Mouse (Mus musculus): ENCODE measurements around the gene Pltp. TPM values are rescaled to one million over a fixed set of nuclear protein-coding genes. Genes with fewer than 3 reads are reported as not detected.
A peak's percentile ranks its signal among the peaks of the same experiment; 100 is the strongest.
"Not testable (repeated sequence)": the region's sequence is repeated elsewhere in the genome, so short reads cannot be mapped to it uniquely, and the experiment has no call there.

Gene Pltp
- polyA plus RNA-seq, 1 experiment, result 82.5 TPM

DNA sequence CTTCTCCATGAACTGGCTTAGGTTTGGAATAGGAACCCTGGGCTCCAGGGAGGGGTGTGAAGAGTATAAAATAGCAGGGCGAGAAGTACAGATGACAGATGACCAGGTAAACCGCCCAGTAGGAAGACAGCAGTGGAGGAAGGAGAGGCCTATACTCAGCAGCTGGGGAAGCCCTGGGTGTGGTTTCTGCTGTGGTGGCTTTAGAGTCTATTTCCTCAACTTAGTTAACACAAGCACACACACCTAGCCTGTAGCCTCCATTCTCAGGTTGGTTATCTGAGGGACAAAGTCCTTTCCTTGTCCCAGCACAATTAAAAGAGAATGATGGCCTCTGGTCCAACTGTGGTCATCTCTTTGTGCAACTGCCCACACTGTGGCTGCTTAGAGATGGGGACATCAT, 32.4 kb upstream of the Pltp start:
- Histone ChIP-seq H3K27ac (replicated peaks; ENCODE audit: low read depth, low read length) (no peak overlapping the region), H3K4me1 (ENCODE audit: control insufficient read depth, insufficient read depth, insufficient read length, low read length) (no peaks in the 10 kb centered on the region), H3K4me3 (ENCODE audit: insufficient read depth, low read depth, low read length) (no peak overlapping the region)

DNA sequence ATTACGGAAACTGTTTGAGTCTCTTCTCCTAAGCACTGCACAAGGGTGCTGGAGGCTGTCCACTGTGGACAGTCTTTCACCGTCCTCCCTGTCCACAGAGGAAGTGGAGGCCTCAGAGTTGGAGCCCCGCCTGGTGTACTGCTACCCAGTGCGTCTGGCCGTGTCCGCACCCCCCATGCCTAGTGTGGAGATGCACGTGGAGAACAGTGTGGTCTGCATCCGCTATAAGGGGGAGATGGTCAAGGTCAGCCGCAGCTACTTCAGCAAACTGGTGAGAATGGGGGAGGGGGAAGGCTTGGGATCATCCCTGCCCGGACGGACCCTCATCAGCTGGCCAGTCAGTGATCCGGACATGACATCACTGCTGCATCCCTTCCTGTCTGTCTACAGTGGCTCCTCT, 31.5 kb upstream of the Pltp start:
- H3K27ac ChIP-seq (replicated peaks; ENCODE audit: low read depth, low read length), result no peak overlapping the region
- H3K4me3 ChIP-seq (ENCODE audit: insufficient read depth, low read depth, low read length), result no peak overlapping the region
- no peaks in the 10 kb centered on the region for H3K4me1 ChIP-seq (ENCODE audit: control insufficient read depth, insufficient read depth, insufficient read length, low read length)

DNA sequence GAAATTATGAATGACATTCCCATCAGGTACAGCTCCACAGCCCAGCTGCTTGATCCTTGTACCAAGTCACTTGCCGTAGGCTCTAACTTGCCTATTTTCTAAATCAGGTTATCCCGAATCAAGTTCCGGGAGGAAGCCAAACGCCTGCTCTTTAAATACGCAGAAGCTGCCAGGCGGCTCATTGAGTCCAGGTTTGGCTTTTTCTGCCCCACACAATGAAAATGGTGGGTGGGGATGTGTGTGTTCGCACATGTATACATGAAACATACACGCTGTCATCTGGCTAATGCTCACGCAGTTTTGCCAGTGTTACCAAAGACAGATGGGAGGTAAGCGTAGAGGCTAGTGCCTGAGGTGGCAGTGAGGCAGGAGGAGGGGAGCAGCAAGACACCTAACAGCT, 29.1 kb upstream of the Pltp start:
- Histone ChIP-seq H3K4me1 (ENCODE audit: control insufficient read depth, insufficient read depth, insufficient read length, low read length) (no peaks in the 10 kb centered on the region), H3K4me3 (ENCODE audit: insufficient read depth, low read depth, low read length) (no peak overlapping the region)

DNA sequence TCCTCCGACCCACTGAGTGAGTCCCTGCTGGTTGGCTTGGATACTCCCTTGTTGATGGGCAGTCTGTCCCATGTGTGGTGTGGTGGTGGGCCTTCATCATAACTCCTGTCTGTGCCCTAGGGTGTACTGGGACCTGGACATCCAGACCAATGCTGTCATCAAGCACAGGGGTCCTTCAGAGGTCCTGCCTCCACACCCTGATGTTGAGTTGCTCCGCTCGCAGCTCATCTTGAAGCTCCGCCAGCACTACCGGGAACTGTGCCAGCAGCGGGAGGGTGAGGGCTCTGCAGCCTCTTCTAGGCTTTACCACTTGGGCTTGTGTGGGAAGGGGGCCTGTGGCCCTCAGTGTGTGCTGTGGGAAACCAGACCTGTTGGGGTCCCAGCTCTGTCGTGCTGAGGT, 28.3 kb upstream of the Pltp start:
- H3K4me3 ChIP-seq (ENCODE audit: insufficient read depth, low read depth, low read length), result no peak overlapping the region
- no peak overlapping the region for H3K27ac ChIP-seq (replicated peaks; ENCODE audit: low read depth, low read length)
- no peaks in the 10 kb centered on the region for H3K4me1 ChIP-seq (ENCODE audit: control insufficient read depth, insufficient read depth, insufficient read length, low read length)

More for the DNA sequence above, 29.1 kb upstream of the Pltp start:
- H3K27ac ChIP-seq (replicated peaks; ENCODE audit: low read depth, low read length), result no peak overlapping the region

DNA sequence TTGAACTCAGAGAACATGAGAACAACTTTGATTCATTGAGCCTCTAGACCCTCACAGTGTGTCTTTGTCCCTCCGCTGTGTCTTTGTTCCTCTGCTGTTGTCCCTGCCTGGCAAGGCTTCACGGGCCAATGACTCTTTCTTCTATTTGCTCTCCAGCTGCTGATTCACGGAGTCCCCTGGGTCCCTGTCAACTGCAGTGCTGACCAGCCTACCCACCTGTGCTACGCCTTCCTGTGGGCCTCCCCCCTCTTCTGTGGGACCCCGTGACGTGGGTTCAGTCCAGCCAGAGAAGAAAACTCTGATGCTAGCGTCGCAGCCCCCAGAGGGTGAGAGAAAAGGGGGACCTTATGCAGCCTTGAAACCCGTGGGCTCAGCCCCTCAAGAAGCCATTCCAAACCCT, 25.1 kb upstream of the Pltp start:
- Histone ChIP-seq H3K27ac (replicated peaks; ENCODE audit: low read depth, low read length) (no peak overlapping the region), H3K4me3 (ENCODE audit: insufficient read depth, low read depth, low read length) (no peak overlapping the region), H3K4me1 (ENCODE audit: control insufficient read depth, insufficient read depth, insufficient read length, low read length) (0 out of 2 replicates have a peak, but pooled peaks cover 4% of the 10 kb centered on the region)

DNA sequence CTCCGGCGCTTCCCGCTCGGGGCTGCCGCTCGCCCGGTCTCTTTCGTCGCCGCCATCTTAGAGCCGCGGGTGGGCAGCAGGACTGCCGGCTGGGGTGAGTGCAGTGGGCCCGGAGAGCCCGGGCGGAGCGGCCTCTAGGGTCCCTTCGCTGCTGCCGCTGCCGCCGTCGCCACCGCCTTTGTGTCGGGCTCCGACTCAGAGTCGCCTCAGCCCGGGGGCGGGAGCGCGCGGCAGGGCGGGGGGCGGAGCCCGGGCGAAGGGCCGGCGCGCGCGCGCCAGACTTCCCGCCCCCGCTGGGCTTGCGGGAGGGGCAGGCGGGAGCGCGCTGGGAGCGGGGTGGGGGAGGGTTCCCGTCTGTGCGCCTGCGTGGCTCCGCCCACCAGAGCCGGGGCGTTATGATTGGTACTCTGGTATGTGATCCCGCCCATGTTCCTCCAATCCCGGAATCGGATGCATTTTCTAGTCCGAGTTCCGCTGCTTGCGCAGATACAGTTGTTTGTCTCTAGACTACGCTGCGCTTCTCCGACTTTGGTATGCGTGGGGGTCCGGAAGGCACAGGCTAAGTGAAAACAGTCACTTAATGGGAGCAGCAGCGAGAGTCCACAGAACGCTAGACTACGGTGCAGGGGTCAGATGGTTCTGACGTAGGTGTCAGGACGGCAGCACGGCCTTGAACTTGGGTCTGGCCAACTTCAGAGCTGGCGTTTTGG, 22.2 kb upstream of the Pltp start:
- peak overlapping the region; percentile 91 for H3K4me3 ChIP-seq (ENCODE audit: insufficient read depth, low read depth, low read length)
- peaks cover 6% of the 10 kb centered on the region; the same call in 1 of the 2 replicates for H3K4me1 ChIP-seq (ENCODE audit: control insufficient read depth, insufficient read depth, insufficient read length, low read length)
- peak overlapping the region; percentile 98 for H3K27ac ChIP-seq (replicated peaks; ENCODE audit: low read depth, low read length)

DNA sequence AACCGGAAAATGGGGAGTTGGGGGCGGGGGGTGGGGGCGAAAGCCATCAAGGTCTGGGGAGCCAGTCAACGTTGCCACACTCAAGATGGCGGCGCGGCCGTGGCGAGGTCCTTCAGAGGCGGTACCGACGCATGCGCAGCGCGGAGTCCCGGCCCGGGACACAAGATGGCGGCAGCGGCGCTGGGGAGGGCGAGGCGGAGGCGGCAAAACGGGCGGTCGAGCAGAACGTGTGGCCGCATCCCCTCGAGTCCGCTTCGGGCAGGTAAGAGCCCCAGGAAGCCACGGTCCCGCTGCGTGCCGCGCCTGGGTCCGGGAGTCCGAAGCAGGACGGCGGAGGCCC, 21.7 kb upstream of the Pltp start, which contains the start of gene Pcif1:
Pcif1 (plus strand) TSS at position 77 of the 340 bp plus-strand sequence.
- H3K4me1 ChIP-seq (ENCODE audit: control insufficient read depth, insufficient read depth, insufficient read length, low read length), result peaks cover 8% of the 10 kb centered on the region; the same call in 1 of the 2 replicates
- H3K4me3 ChIP-seq (ENCODE audit: insufficient read depth, low read depth, low read length), result peak within 1 kb of the TSS; percentile 91
- peak within 1 kb of the TSS; percentile 98 for H3K27ac ChIP-seq (replicated peaks; ENCODE audit: low read depth, low read length)

DNA sequence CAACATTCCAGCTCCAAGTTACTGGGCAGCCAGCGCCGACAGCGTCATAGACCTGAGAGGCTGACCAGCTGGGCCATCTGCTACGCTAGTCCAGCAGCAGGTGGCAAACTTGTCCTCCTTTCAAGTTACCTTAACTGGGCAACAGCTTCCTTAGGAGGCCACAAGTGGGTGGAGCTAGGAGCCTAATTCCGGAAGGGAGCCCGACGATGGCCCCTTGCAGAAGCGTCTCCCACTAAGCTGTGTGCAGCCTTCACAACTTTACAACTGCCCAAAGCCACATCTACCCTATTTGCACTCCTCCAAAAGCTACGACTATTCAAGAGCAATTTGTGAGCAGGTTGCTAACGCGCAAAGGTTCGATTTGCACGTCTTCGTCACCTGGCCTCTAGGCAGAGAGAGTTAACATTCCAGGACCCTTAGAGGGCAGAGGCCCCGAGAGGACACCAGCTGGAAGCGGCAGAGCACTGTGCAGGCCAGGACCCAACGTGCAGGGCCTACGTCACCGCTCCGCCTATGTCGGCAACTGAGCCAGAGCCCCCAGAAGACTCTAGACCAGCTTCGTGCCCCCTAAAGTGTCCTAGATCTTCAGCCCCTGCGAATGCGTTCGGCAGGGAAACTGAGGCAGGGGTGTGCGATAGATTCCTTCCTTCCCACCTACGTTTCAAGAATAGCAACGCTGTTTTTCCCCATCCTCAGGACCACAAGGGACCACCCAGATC, 21.2 kb upstream of the Pltp start:
- H3K4me3 ChIP-seq (ENCODE audit: insufficient read depth, low read depth, low read length), result peak overlapping the region; percentile 91
- peaks cover 8% of the 10 kb centered on the region; the same call in 1 of the 2 replicates for H3K4me1 ChIP-seq (ENCODE audit: control insufficient read depth, insufficient read depth, insufficient read length, low read length)
- peak overlapping the region; percentile 83 for H3K27ac ChIP-seq (replicated peaks; ENCODE audit: low read depth, low read length)

DNA sequence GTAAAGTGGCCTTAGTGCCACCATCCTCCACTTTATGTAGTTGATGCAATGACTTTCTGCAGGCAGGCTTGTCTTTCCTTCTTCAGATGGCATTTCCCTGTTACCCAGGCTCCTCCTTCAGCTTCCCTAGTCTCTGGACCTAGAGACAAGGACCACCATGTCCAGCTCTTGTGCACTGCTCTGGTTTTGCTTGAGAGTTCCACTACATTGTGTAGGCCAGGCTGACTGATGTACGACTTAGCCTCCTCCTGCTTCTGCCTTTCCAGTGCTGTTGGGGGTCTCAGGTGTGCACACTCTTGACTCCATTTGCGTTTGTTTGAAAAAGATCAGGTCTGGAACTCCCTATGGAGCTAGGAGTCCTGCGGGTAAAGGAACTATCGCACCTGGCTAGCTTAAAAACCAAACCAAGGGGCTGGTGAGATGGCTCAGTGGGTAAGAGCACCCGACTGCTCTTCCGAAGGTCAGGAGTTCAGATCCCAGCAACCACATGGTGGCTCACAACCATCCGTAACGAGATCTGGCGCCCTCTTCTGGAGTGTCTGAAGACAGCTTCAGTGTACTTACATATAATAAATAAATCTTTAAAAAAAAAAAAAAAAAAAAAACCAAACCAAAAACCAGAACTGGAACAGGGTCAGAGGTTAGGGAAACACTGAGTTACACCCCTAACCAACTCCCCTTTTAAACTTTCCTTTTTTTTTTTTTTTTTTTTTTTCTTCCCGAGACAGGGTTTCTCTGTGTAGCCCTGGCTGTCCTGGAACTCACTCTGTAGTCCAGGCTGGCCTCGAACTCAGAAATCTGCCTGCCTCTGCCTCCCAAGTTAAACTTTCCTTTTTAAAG, 20.1 kb upstream of the Pltp start:
- Histone ChIP-seq H3K4me3 (ENCODE audit: insufficient read depth, low read depth, low read length) (peak overlapping the region; percentile 91; the same call in 1 of the 2 replicates), H3K27ac (replicated peaks; ENCODE audit: low read depth, low read length) (peak overlapping the region; percentile 83), H3K4me1 (ENCODE audit: control insufficient read depth, insufficient read depth, insufficient read length, low read length) (peaks cover 10% of the 10 kb centered on the region; the same call in 1 of the 2 replicates)

DNA sequence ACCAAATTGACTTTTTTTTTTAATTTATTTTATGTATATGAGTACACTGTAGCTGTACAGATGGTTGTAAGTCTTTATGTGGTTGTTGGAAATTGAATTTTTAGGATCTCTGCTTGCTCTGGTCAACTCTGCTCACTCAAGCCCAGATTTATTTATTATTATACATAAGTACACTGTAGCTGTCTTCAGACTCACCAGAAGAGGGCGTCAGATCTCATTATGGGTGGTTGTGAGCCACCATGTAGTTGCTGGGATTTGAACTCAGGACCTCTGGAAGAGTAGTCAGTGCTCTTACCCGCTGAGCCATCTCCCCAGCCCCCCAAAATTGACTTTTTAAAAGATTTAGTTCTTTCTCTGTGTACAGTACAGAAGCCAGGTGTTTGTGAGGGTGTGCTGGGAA, 18.1 kb upstream of the Pltp start:
- not testable (repeated sequence) for H3K4me3 ChIP-seq (ENCODE audit: insufficient read depth, low read depth, low read length); H3K27ac ChIP-seq (replicated peaks; ENCODE audit: low read depth, low read length)
- H3K4me1 ChIP-seq (ENCODE audit: control insufficient read depth, insufficient read depth, insufficient read length, low read length), result peaks cover 13% of the 10 kb centered on the region; the same call in 1 of the 2 replicates

DNA sequence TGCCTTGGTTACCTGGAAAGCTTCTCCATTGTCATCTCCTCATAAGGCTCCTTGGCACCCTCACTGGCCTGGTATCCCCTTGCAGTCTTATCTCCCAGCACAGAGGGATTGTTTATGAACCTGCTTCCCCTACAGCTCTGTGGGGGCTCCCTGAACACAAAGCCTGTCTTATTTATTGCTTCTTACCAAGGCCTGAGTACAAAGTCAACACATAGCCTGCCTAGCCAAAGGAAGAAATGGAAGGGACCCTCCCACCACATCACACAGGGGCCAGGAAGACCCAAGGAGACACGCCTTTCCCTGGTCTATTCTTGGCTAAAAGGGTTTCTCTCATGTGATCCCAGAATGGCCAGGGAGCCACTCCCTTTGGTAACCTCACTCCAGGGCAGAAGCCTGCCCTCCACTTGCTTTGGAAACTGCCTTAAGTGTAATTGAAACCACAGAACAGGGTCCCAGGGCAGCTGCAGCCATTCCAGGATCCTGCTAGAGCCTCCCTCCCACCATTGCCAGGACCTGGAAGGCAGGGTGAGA, 16.8 kb upstream of the Pltp start:
- Histone ChIP-seq H3K4me1 (ENCODE audit: control insufficient read depth, insufficient read depth, insufficient read length, low read length) (peaks cover 13% of the 10 kb centered on the region; the same call in 1 of the 2 replicates), H3K27ac (replicated peaks; ENCODE audit: low read depth, low read length) (peak overlapping the region; percentile 83), H3K4me3 (ENCODE audit: insufficient read depth, low read depth, low read length) (peak overlapping the region; percentile 36)

DNA sequence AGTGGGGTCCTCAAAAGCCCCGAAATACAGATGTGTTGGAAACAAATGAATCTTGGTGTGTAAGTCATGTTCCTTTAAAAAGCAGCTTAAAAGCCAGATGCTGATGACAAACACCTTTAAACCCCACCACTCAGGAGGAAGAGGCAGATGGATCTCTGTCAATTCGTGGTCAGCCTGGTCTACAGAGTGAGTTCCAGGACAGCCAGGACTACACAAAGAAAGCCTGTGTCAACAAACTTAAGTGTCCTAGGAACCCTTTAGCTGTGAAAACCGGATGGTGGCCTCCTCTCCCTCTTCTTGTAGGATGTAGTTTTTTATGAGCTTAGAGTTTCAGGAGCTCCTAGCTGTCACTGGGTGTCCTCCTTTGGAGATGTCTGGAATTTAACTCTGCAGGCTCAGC, 16.1 kb upstream of the Pltp start:
- Histone ChIP-seq H3K4me3 (ENCODE audit: insufficient read depth, low read depth, low read length) (peak overlapping the region; percentile 36), H3K27ac (replicated peaks; ENCODE audit: low read depth, low read length) (peak overlapping the region; percentile 79), H3K4me1 (ENCODE audit: control insufficient read depth, insufficient read depth, insufficient read length, low read length) (peaks cover 13% of the 10 kb centered on the region; the same call in 1 of the 2 replicates)

DNA sequence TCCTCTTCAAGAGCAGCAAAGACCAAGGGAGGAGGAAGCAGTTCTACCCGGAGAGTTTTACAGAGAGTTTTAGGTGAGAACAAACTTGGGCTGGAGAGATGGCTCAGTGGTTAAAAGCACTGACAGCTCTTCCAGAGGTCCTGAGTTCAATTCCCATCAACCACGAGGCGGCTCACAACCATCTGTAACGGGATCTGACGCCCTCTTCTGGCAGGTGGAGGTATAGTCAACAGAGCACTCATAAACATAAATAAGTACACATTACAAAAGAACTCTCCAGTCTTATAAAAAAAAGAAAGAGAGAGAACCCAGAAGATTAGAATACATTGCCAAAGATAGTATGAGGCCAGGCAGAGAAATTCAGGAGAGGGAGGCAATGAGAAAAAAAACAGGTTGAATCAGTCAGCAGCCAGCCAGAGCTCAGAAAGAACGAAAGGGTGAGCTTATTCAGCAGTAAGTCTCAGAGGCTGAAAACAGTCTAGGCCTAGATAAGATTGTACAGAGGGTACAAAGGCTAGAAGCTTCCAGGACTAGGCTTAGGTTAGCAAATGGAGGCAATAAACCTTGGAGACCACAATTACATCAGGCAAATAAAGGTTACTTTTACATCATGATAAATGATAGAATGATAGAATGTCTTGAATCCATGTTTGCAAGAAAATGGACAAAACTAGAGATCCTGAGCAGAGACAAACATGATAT, 14.2 kb upstream of the Pltp start:
- H3K4me3 ChIP-seq (ENCODE audit: insufficient read depth, low read depth, low read length), result no peak overlapping the region
- peaks cover 9% of the 10 kb centered on the region; the same call in 1 of the 2 replicates for H3K4me1 ChIP-seq (ENCODE audit: control insufficient read depth, insufficient read depth, insufficient read length, low read length)
- H3K27ac ChIP-seq (replicated peaks; ENCODE audit: low read depth, low read length), result no peak overlapping the region

DNA sequence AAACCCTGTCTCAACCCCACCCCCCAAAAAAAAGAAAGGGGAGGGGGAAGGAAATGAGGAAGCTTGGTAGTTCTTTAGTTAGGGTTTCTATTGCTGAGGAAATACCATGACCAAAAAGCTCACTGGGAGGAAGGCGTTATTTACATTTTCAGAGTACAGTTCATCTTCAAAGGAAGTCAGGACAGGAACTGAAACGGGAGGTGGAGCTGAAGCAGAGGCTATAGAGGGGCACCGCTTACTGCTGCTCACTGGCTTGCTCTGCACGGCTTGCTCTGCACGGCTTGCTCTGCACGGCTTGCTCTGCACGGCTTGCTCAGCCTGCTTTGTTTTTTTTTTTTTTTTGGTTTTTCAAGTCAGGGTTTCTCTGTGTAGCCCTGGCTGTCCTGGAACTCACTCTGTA, 11.0 kb upstream of the Pltp start:
- Histone ChIP-seq H3K4me1 (ENCODE audit: control insufficient read depth, insufficient read depth, insufficient read length, low read length) (peaks cover 10% of the 10 kb centered on the region; the same call in 1 of the 2 replicates), H3K27ac (replicated peaks; ENCODE audit: low read depth, low read length) (no peak overlapping the region), H3K4me3 (ENCODE audit: insufficient read depth, low read depth, low read length) (no peak overlapping the region)
